Mouse (Mus musculus): Measurements from ENCODE around the gene Pcnp.

DNA sequence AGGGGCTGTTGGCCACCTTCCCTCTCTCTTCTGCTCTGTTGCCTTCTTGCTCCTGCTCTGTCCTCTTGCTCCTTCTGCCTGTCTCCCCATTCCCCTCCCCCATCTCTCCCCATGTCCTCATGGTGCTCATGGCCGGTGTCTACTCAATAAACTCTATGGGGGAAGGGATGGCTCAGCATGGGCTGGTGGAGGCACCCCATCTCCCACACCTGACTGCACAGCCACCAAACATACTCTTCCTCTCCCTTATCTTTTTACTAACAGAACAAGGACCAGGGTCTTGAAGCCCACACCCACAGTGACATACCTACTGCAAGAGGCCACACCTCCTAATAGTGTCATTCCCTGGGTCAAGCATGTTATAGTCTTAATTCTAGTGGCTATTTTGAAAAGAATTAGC, 44.6 kb upstream of the Pcnp start:
- TF ChIP-seq CTCF (IDR thresholded peaks at IDR 0.05; ENCODE audit: extremely low read depth, insufficient read depth, insufficient read length, insufficient replicate concordance) (no peak), POLR2A (IDR thresholded peaks at IDR 0.05; ENCODE audit: low read depth, low read length) (no peak)
